Mouse (Mus musculus) lung, embryonic 15.5 days (tissue): Measurements from ENCODE around the gene Polr2f. TPM values are rescaled to one million over a fixed set of nuclear protein-coding genes. Genes with fewer than 3 reads are reported as not detected.

Experiments used
- ATAC-seq: fragments of 200-750 bp; cut with Nextera tagmentation; 2 replicates; pipeline ENCODE4 v1.8.0; 2017; ENCODE audit warnings: moderate number of reproducible peaks, borderline replicate concordance; ENCODE audit not compliant: low FRiP score, low TSS enrichment; ENCODE audit errors: extremely low read depth
- H3K27ac ChIP-seq: fragments of 300-500 bp; sonication (generic); 2 replicates; pipeline ENCODE4 v1.5.1; 2015; ENCODE audit warnings: moderate library complexity, mild to moderate bottlenecking, inconsistent platforms
- H3K27me3 ChIP-seq: fragments of 300-500 bp; sonication (generic); 2 replicates; pipeline ENCODE4 v1.6.1; 2015; ENCODE audit warnings: inconsistent platforms
- H3K36me3 ChIP-seq: fragments of 300-500 bp; sonication (generic); 2 replicates; pipeline ENCODE4 v1.6.1; 2015; ENCODE audit warnings: inconsistent platforms
- H3K4me1 ChIP-seq: fragments of 300-500 bp; sonication (generic); 2 replicates; pipeline ENCODE4 v1.6.1; 2015; ENCODE audit warnings: inconsistent platforms
- H3K4me2 ChIP-seq: fragments of 300-500 bp; sonication (generic); 2 replicates; pipeline ENCODE4 v1.6.1; 2015; ENCODE audit warnings: inconsistent platforms, mild to moderate bottlenecking, moderate library complexity
- H3K4me3 ChIP-seq: fragments of 300-500 bp; sonication (generic); 2 replicates; pipeline ENCODE4 v1.5.1; 2015; ENCODE audit warnings: mild to moderate bottlenecking, inconsistent platforms
- H3K9ac ChIP-seq: fragments of 300-500 bp; sonication (generic); 2 replicates; pipeline ENCODE4 v1.6.1; 2015; ENCODE audit warnings: inconsistent platforms
- H3K9me3 ChIP-seq: fragments of 300-500 bp; sonication (generic); 2 replicates; pipeline ENCODE4 v1.6.1; 2016; ENCODE audit warnings: inconsistent platforms
- WGBS: fragments of 180-500 bp; shearing (Covaris S2); methylation state at CpG from one replicate; pipeline ENCODE4 v1.1.7; 2015; 5-methylcytosine and 5-hydroxymethylcytosine counted together
- polyA plus RNA-seq: library from polyadenylated mRNA; unstranded; fragments of >200 nt; fragmentation: Nextera tagmentation; extraction: Ambion mirVana; gene quantifications from 2 replicates; pipeline ENCODE4 v1.2.1, GENCODE M21; 2015

Polr2f gene
- polyA plus RNA-seq, 1 experiment from 2014 or later: 240 TPM

DNA sequence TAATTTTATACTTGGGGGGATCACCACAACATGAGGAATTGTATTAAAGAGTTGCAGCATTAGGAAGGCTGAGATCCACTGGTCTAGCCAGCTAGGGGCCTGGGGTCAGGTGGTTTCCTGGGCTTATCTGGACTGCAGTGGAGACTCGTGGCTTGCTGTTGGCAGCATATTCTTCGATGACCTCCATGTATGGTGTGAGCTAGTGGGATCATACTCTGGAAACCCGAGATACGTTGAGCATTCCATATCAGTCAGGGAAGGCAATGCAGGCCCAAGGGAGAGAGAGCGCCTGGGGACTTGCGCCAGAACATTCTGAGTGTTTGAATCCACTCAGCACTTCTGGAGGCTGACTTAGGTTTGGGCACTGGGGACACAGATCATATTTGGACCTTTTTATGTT lies 17.1 kb upstream of the Polr2f start:
- Histone ChIP-seq H3K4me2 (no peak overlapping the region), H3K27me3 (no peaks in the 10 kb centered on the region), H3K27ac (no peak overlapping the region), H3K36me3 (peaks cover 53% of the 10 kb centered on the region), H3K4me3 (no peak overlapping the region), H3K9me3 (no peaks in the 10 kb centered on the region), H3K4me1 (no peaks in the 10 kb centered on the region), H3K9ac (no peak overlapping the region)
- ATAC-seq: no peak
- 80% methylated on average over 6 of the region's 6 CpGs for WGBS

GRCm38 (mm10) chr15:79124331-79124875 lies 16.4 kb upstream of the Polr2f start:
- no peak for ATAC-seq
- no peaks in the 10 kb centered on the region for H3K27me3 ChIP-seq
- H3K4me3 ChIP-seq: no peak overlapping the region
- H3K9ac ChIP-seq: no peak overlapping the region
- peaks cover 49% of the 10 kb centered on the region for H3K36me3 ChIP-seq
- no peak overlapping the region for H3K27ac ChIP-seq
- no peak overlapping the region for H3K4me2 ChIP-seq
- no peaks in the 10 kb centered on the region for H3K4me1 ChIP-seq
- WGBS: 75% methylated on average over 10 of the region's 10 CpGs
- no peaks in the 10 kb centered on the region for H3K9me3 ChIP-seq

DNA sequence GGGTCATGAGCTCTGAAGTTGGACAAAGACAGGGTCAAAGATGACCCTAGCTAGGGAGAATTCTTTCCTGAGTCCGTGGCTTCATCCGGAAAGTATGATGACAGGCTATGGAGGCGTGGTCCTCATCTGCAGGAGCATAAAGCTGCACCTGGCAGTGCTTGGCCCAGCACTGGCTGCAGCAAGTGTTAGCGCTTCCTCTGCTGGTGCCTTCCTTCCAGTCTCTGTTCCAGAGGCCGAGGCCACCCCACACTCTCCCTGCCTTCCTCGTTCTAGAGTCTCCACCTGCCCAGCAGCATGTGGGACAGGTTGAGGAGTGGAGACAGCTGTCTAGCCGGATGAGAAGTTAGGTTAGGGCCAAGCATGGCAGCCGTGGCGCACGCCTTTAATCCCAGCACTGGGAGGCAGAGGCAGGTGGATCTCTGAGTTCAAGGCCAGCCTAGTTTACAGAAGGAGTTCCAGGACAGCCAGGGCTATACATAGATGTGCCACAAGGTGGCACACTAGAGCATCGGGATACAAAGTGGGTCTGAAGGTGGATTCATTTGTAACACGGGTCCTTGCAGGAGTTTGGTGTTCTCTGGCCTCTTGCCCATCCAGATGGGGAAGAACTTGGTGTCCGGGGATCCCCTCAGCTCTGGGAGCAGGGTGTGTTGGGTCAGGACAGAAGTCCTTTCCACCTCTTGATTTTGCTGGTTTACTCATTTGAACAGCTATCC lies 14.4 kb upstream of the Polr2f start:
- 79% methylated on average over 13 of the region's 13 CpGs for WGBS
- Histone ChIP-seq H3K9ac (no peak overlapping the region), H3K36me3 (peaks cover 59% of the 10 kb centered on the region), H3K9me3 (no peaks in the 10 kb centered on the region), H3K27me3 (no peaks in the 10 kb centered on the region), H3K4me3 (no peak overlapping the region), H3K4me2 (no peak overlapping the region), H3K27ac (no peak overlapping the region), H3K4me1 (no peaks in the 10 kb centered on the region)
- ATAC-seq: no peak

GRCm38 (mm10) chr15:79127101-79127500 lies 13.7 kb upstream of the Polr2f start:
- Histone ChIP-seq H3K9ac (no peak overlapping the region), H3K9me3 (no peaks in the 10 kb centered on the region), H3K4me2 (no peak overlapping the region), H3K4me3 (no peak overlapping the region), H3K36me3 (peaks cover 65% of the 10 kb centered on the region), H3K27me3 (no peaks in the 10 kb centered on the region), H3K4me1 (no peaks in the 10 kb centered on the region), H3K27ac (no peak overlapping the region)
- ATAC-seq: no peak
- WGBS: 91% methylated on average over 12 of the region's 12 CpGs

DNA sequence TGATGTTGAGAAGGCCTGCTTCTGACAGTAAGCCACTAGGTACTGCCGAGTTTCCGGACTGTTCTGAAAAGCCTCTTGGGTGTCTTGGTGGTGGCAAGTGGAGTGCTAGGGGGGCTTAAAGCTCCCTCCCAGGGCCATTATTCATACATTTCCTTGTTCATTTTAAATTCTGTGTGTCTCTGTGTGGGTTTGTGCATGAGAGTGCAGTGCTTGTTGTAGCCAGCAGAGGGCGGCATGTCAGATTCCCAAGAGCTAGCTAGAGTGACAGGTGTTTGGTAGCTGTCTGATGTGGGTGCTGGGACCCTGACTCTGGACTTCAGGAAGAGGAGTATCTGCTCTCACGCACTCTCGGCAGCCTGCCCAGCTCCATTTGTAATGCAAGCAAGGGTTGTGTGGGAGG lies 12.6 kb upstream of the Polr2f start:
- H3K4me1 ChIP-seq: no peaks in the 10 kb centered on the region
- 96% methylated on average over 5 of the region's 5 CpGs for WGBS
- no peaks in the 10 kb centered on the region for H3K9me3 ChIP-seq
- no peak for ATAC-seq
- no peak overlapping the region for H3K9ac ChIP-seq
- H3K4me2 ChIP-seq: no peak overlapping the region
- H3K27me3 ChIP-seq: no peaks in the 10 kb centered on the region
- no peak overlapping the region for H3K27ac ChIP-seq
- peaks cover 73% of the 10 kb centered on the region for H3K36me3 ChIP-seq
- no peak overlapping the region for H3K4me3 ChIP-seq

DNA sequence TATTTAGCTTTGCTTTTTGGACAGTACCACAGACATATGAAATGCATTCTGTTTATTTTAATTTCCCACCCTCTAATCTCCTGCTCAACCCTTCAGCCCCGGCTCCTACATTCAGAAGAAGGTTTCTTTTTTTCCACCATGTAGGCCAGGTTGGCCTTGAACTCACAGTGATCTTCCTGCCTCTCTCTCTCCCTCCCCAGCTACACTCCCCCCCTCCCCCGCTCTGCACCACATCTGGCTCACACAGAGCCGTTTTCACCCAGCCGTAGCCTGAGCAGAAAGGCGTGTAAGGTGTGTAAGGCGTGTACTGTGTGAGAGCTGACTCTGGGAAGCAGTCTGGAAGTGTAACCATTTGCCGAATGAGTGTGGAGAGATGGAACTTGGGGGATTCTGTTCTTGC lies 11.5 kb upstream of the Polr2f start:
- ATAC-seq: no peak
- no peaks in the 10 kb centered on the region for H3K4me1 ChIP-seq
- no peak overlapping the region for H3K27ac ChIP-seq
- no peak overlapping the region for H3K4me3 ChIP-seq
- H3K36me3 ChIP-seq: peaks cover 74% of the 10 kb centered on the region
- no peak overlapping the region for H3K4me2 ChIP-seq
- H3K9me3 ChIP-seq: no peaks in the 10 kb centered on the region
- 69% methylated on average over 7 of the region's 7 CpGs for WGBS
- no peaks in the 10 kb centered on the region for H3K27me3 ChIP-seq
- no peak overlapping the region for H3K9ac ChIP-seq

DNA sequence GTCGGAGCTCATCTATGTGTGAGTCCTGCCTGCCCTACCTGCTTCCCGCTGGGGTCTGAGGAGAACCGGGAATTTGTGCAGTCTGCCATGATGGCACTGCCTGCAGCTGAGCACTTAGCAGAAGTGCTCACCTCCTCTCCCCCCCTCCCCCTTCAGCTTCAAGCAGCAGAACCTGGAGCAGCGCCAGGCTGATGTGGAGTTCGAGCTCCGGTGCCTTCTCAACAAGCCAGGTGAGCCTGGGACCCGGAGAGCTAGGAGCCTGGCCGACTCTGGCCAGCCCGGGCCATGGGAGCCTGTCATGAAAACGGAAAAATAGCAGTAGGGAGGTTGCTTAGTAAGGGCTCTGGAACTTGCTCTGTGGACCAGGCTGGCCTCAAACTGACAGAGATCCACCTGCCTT lies 10.0 kb upstream of the Polr2f start:
- Histone ChIP-seq H3K36me3 (peaks cover 70% of the 10 kb centered on the region), H3K9me3 (no peaks in the 10 kb centered on the region)
- ATAC-seq: no peak

GRCm38 (mm10) chr15:79131442-79131841 lies 9.4 kb upstream of the Polr2f start:
- H3K27me3 ChIP-seq: no peaks in the 10 kb centered on the region
- H3K36me3 ChIP-seq: peaks cover 66% of the 10 kb centered on the region
- no peak overlapping the region for H3K9ac ChIP-seq
- 60% methylated on average over 7 of the region's 7 CpGs for WGBS
- peak overlapping the region; percentile 27; the same call in 1 of the 2 replicates for H3K27ac ChIP-seq
- H3K4me3 ChIP-seq: no peak overlapping the region
- H3K9me3 ChIP-seq: no peaks in the 10 kb centered on the region
- no peak overlapping the region for H3K4me2 ChIP-seq
- no peaks in the 10 kb centered on the region for H3K4me1 ChIP-seq
- ATAC-seq: 0 out of 2 replicates have a peak, but pooled peaks have one; percentile 10

More for the DNA sequence above, 10.0 kb upstream of the Polr2f start:
- Histone ChIP-seq H3K4me3 (no peak overlapping the region), H3K9ac (no peak overlapping the region), H3K27ac (peak overlapping the region; percentile 27; the same call in 1 of the 2 replicates), H3K27me3 (no peaks in the 10 kb centered on the region), H3K4me1 (no peaks in the 10 kb centered on the region), H3K4me2 (no peak overlapping the region)
- 69% methylated on average over 10 of the region's 10 CpGs for WGBS

GRCm38 (mm10) chr15:79133191-79133661 lies 7.6 kb upstream of the Polr2f start:
- no peak overlapping the region for H3K27ac ChIP-seq
- no peaks in the 10 kb centered on the region for H3K4me1 ChIP-seq
- no peaks in the 10 kb centered on the region for H3K27me3 ChIP-seq
- H3K9ac ChIP-seq: no peak overlapping the region
- H3K4me3 ChIP-seq: no peak overlapping the region
- H3K4me2 ChIP-seq: no peak overlapping the region
- 79% methylated on average over 6 of the region's 6 CpGs for WGBS
- no peak for ATAC-seq
- peaks cover 51% of the 10 kb centered on the region for H3K36me3 ChIP-seq
- H3K9me3 ChIP-seq: no peaks in the 10 kb centered on the region

GRCm38 (mm10) chr15:79134496-79135270 lies 6.1 kb upstream of the Polr2f start:
- H3K9ac ChIP-seq: no peak overlapping the region
- ATAC-seq: no peak
- H3K4me1 ChIP-seq: no peaks in the 10 kb centered on the region
- no peaks in the 10 kb centered on the region for H3K27me3 ChIP-seq
- H3K4me2 ChIP-seq: no peak overlapping the region
- no peak overlapping the region for H3K27ac ChIP-seq
- H3K36me3 ChIP-seq: peaks cover 42% of the 10 kb centered on the region
- H3K9me3 ChIP-seq: no peaks in the 10 kb centered on the region
- WGBS: 82% methylated on average over 9 of the region's 9 CpGs
- H3K4me3 ChIP-seq: no peak overlapping the region

GRCm38 (mm10) chr15:79135332-79135731 lies 5.5 kb upstream of the Polr2f start:
- H3K4me1 ChIP-seq: peaks cover under 1% of the 10 kb centered on the region
- peaks cover 36% of the 10 kb centered on the region for H3K36me3 ChIP-seq
- H3K9ac ChIP-seq: no peak overlapping the region
- 75% methylated on average over 9 of the region's 9 CpGs for WGBS
- H3K4me3 ChIP-seq: no peak overlapping the region
- H3K27me3 ChIP-seq: no peaks in the 10 kb centered on the region
- no peaks in the 10 kb centered on the region for H3K9me3 ChIP-seq
- H3K27ac ChIP-seq: no peak overlapping the region
- no peak for ATAC-seq
- no peak overlapping the region for H3K4me2 ChIP-seq
